Mouse (Mus musculus) left cerebral cortex, adult 11 months (tissue): ENCODE measurements at regions not wholly inside any gene's neighbourhood (a gene's known extent, or its start where the extent isn't known, plus 50 kb on each side); places are given as distances from the start of the nearest gene placed in this dataset.

Experiments used
- DNase-seq: peaks from one replicate; pipeline ENCODE4 v3.0.0; 2022; ENCODE audit warnings: low spot score

- DNase-seq, result no peak
These were observed 264.0 kb upstream of the Dusp10 start for GRCm38 (mm10) chr1:183749126-183749525.

- DNase-seq, result no peak
These were observed 258.6 kb upstream of the Dusp10 start for GRCm38 (mm10) chr1:183754500-183754899.

- DNase-seq, result no peak
These were observed 256.4 kb upstream of the Dusp10 start for GRCm38 (mm10) chr1:183756716-183757115.

- DNase-seq, result no peak
These were observed 249.0 kb upstream of the Dusp10 start for GRCm38 (mm10) chr1:183763864-183764726.

GRCm38 (mm10) chr1:183772844-183773243, 240.3 kb upstream of the Dusp10 start:
- no peak for DNase-seq

GRCm38 (mm10) chr1:183780180-183780579, 232.9 kb upstream of the Dusp10 start:
- no peak for DNase-seq

GRCm38 (mm10) chr1:183780779-183781178, 232.3 kb upstream of the Dusp10 start:
- no peak for DNase-seq

GRCm38 (mm10) chr1:183783440-183784130, 229.5 kb upstream of the Dusp10 start:
- DNase-seq, result no peak

- DNase-seq, result no peak
These were observed 220.8 kb upstream of the Dusp10 start for GRCm38 (mm10) chr1:183792230-183792813.

GRCm38 (mm10) chr1:183793324-183793723, 219.8 kb upstream of the Dusp10 start:
- no peak for DNase-seq

- DNase-seq, result no peak
These were observed 219.1 kb upstream of the Dusp10 start for GRCm38 (mm10) chr1:183793913-183794445.

- DNase-seq, result no peak
These were observed 210.8 kb upstream of the Dusp10 start for GRCm38 (mm10) chr1:183802351-183802750.

- no peak for DNase-seq
These were observed 209.7 kb upstream of the Dusp10 start for GRCm38 (mm10) chr1:183803357-183803756.

- no peak for DNase-seq
These were observed 209.3 kb upstream of the Dusp10 start for GRCm38 (mm10) chr1:183803826-183804225.

GRCm38 (mm10) chr1:183804295-183804694, 208.8 kb upstream of the Dusp10 start:
- no peak for DNase-seq

GRCm38 (mm10) chr1:183806864-183807730, 206.0 kb upstream of the Dusp10 start:
- no peak for DNase-seq

GRCm38 (mm10) chr1:183808168-183808567, 204.9 kb upstream of the Dusp10 start:
- no peak for DNase-seq

GRCm38 (mm10) chr1:183820555-183820954, 192.5 kb upstream of the Dusp10 start:
- DNase-seq, result no peak

GRCm38 (mm10) chr1:183826300-183826699, 186.8 kb upstream of the Dusp10 start:
- no peak for DNase-seq

- DNase-seq, result no peak
These were observed 168.0 kb upstream of the Dusp10 start for GRCm38 (mm10) chr1:183845135-183845534.

- no peak for DNase-seq
These were observed 159.0 kb upstream of the Dusp10 start for GRCm38 (mm10) chr1:183853956-183854613.
